Mouse (Mus musculus) embryo, embryonic 11 days (tissue): ENCODE results near the gene Mllt1.

Experiments
- DNase-seq: peaks from one replicate; pipeline ENCODE4 v3.0.0-alpha.2; 2015

Mllt1 gene

GRCm38 (mm10) chr17:56935363-56936131 lies at the start of gene Mllt1:
Mllt1 (minus strand) TSS chr17:56935415.
- peak; percentile 100 for DNase-seq

GRCm38 (mm10) chr17:56984886-56985285 lies 49.7 kb upstream of the Mllt1 start:
- no peak for DNase-seq

DNA sequence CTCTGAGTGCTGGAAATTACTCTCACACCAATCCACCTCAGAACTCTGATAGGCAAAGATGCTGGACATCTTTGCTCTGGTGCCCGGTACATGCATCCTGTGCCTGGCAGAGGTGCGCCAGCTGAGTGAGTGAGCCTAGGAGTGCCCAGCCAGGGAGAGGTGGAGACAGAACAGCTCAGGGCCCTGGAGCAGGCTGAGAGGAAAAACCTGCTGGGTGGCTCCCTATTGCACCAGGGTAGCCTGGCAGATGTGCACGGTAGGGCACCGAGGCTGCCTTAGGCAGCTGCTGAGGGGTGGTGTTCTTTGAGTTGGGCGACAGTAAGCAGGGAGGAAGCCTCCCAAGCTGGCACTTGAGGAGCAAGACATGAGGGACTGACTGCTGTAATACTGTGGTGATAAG lies 46.8 kb upstream of the Mllt1 start, which contains the start of gene Acer1:
Gene Acer1, minus strand, starts transcription at position 114 of the 400 bp plus-strand sequence.
- no peak for DNase-seq

GRCm38 (mm10) chr17:56981049-56981448 lies 45.8 kb upstream of the Mllt1 start:
- no peak for DNase-seq

DNA sequence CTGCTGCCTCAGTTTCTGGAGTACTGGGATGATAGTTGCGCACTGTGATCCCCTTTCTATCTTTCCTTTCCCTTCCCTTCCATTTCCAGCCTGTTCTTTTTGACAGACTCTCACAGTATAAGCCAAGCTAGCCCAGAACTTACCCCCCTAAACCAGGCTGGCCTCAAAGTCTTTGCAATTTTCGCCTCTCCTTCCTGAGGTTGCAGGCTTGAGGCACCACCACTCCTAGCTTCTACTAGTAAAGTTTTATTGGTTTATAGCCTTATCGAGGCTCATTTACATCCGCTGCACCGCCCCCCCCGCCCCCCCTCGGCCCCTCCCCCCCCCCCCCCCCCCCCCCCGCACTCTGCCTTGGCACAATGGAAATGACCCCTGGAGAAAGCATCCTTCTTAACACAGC lies 44.3 kb upstream of the Mllt1 start:
- no peak for DNase-seq

DNA sequence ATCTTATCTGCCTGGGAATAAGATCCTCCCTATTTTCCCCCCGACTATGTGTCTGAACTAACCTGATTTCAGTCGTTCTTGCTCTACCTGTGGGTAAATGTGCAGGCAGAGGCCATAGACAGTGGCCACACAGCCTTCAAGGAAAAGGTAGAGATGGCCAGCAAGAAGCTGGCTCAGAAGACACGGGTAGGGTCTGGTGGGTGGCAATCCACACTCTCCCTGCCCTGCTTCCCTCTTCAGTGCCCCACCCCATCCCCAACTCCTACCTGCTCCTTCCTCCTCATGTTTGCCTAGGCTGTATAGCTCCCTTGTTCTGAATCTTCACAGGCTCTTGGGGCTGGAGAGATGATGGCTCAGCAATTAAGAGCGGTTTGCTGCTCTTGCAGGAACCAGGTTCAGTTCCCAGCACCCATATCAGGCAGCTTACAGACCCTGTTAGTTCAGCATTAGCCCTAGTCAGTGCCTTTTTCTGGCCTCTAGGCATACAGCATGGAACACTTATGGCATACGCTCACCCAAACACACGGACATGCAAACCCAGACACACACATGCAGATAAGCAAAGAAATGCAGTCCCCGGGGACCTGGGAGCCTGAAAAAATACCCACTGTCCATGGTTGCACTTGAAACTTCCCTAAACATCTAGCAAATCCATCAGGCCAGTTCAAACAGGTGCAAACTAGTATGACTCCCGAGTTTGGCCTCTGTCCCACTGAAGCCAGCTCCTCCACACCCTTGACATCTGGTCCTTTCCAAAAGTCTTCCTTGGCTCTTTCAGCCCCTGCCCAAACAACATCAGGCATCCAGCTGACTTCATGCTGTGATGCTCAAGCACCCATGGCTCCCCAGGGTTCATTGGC lies 41.5 kb upstream of the Mllt1 start:
- no peak for DNase-seq

GRCm38 (mm10) chr17:56975391-56975790 lies 40.2 kb upstream of the Mllt1 start:
- no peak for DNase-seq

GRCm38 (mm10) chr17:56974708-56975240 lies 39.6 kb upstream of the Mllt1 start:
- no peak for DNase-seq

DNA sequence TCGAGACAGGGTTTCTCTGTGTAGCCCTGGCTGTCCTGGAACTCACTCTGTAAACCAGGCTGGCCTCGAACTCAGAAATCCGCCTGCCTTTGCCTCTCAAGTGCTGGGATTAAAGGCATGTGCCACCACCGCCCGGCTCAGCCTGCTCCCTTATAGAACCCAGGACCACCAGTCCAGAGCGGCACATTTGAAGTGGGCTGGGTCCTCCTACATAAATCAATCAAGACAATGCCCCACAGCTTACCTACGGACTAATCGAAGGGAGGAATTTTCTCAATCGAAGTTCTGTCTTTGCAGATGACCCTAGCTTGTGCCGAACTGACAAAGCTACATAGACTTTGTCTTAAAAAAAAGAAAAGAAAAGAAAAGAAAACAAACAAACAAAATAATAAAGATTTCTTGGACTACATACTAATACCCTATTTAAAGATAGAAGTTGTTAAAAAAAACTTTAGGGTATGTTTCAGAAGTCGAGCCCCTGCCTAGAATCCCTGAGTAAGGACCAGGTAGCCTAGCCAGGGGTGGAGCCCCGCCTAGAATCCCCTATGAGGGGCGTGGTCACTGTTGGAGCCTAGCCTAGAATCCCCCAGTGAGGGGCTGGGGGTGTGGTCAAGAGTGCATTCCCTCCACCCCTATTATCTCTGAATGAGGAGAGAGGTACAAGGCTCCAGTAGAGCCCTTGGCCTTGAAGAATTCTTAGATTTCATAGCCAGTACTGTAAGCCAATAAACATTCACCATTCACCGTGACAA lies 38.9 kb upstream of the Mllt1 start:
- peak; percentile 14 for DNase-seq

- no peak for DNase-seq
These were observed 34.9 kb upstream of the Mllt1 start for GRCm38 (mm10) chr17:56970081-56970480.

DNA sequence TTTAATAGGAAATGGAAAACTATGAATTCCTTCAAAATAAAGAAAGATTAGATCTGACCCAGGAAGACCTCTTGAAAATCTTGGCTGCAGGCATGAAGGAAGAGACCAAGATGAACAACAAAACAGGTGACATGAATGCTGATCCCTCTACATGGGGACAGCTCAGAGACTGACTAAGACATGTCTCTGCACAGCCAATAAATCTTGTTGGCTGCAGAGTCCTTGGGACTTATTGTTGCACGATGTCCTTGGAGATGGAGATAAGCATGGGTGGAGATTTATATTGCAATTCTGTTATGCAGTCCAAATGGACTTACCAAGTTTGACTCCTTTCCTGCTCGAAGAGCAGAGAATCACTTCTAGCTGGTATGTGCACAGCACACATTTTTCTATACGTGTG lies 34.1 kb upstream of the Mllt1 start:
- no peak for DNase-seq

DNA sequence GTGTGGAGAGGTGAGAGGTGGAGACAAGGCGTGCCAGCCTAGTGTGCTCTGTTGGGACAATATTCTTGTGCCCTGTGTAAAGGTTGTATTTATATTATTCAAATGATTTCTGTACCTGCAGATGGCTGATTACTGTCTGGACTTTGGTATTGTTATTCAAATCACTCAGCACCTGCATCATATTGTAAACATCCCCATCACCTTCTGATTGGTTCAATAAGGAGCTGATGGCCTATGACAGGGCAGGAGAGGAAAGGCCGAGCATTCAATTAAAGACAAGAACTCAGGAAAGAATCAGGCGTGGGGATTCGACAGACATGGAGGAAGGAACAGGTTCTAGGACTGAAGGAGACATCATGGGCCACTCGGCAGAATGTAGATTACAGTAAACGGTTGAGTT lies 28.4 kb upstream of the Mllt1 start:
- no peak for DNase-seq

DNA sequence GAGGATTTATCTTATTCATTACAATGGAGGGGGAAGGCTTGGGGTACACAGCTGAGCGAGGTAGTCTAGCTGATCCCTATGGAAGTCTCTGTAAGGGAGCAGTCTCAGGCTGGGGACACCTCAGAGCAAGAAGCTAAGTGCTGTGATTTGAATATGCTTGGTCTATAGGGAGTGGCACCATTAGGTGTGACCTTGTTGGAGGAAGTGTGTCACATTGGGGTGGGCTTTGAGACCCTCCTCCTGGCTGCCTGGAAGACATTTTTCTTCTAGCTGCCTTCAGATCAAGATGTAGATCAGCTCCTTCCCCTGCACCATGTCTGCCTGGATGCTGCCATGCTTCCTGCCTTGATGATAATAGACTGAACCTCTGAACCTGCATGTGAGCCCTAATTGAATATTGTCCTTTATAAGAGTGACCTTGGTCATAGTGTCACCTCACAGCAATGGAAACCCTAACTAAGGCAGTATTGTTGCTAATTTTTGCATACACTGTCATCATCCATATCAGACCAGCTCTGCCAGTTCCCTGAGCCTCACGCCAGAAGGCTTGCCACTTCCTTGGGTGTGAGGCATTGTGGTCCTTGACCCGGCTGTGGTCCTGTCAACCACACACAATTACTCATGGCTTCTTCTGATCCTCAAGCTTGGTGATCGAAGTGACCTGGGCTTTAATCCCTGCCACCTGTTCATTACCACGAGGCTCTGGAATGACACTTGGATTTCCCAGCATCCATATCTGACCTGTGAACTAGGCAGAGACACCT lies 27.6 kb upstream of the Mllt1 start:
- DNase-seq: no peak

GRCm38 (mm10) chr17:56961880-56962279 lies 26.7 kb upstream of the Mllt1 start:
- no peak for DNase-seq

GRCm38 (mm10) chr17:56958667-56959066 lies 23.5 kb upstream of the Mllt1 start:
- no peak for DNase-seq

DNA sequence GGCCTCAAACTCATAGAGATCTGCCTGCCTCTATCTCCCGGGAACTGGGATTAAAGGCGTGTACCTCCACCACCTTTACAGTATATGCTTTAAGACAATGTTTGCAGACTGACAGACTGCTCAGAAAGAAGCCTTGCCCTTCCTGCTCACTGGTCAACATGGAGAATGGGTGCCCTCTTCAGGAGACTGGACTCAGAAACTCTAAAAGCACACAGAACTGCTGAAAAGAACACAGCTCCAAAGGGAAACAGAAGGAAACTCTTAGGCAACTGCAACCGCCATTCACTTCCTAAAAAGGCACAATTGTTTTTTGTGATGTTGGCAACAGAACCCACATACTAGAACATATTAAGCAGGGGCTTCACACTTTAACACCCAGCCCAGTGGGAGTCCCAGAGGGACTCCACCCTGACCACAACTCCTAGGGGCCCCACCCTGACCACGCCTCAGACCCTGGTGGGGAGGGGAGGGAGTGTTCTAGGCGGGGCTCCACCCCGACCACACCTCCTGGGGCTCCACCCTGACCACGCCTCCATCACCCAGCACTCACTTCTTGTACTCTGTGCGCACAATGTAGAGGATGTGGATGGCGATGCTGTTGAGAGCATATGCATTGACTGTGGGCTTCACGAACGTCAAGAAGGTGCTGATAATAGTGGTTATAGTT lies 22.7 kb upstream of the Mllt1 start:
- peak; percentile 12 for DNase-seq

GRCm38 (mm10) chr17:56954871-56955270 lies 19.7 kb upstream of the Mllt1 start:
- DNase-seq: no peak

DNA sequence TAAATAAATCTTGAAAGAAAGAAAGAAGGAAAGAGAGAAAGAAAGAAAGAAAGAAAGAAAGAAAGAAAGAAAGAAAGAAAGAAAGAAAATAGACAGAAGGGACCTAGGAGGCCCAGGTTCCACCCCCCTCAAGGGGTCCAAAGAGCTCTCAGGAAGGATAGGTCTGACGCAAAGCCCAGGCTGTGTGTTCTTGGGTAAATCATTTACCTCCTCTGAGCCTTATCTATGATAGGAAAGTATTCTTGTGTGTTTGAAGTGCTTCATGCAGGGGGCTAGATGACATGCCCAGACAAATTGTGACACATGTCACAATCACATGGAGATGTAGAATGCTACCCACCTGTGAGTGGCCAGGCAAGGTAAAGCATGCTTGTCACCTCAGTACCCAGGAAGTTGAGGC lies 17.4 kb upstream of the Mllt1 start:
- DNase-seq: no peak

GRCm38 (mm10) chr17:56950915-56951314 lies 15.7 kb upstream of the Mllt1 start:
- DNase-seq: peak; percentile 57

GRCm38 (mm10) chr17:56938751-56939150 lies 3.5 kb upstream of the Mllt1 start:
- no peak for DNase-seq

DNA sequence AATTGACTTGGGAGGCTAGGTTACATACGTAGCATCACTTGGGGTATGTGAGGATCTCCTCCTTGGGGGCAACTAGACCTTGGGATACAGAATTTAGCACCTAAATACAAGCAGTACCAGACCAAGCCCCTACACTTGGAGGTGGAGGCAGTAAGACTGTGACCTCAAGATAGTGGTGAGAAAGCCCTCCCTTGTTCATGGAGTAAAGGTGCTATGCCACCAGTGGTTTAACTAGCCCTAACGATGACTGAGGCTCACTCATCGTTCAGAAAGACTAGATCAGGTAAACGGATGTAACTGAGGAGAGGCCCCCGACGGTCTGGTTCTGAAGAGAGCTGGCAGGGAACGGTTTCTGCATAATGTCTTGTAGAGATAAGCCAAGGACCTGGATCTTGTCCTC lies 1.5 kb upstream of the Mllt1 start:
- DNase-seq: no peak
